Mouse (Mus musculus) embryo, embryonic 10 days (tissue): Measurements from ENCODE around the gene Elp6.

Source experiments
- DNase-seq: peaks from one replicate; pipeline ENCODE4 v3.0.0-alpha.2; 2015; ENCODE audit warnings: low spot score

The Elp6 gene

GRCm38 (mm10) chr9:110304969-110305651 lies at the start of gene Elp6:
Gene Elp6 (plus strand): TSS chr9:110305173.
- peak; percentile 97 for DNase-seq

- DNase-seq, result peak; percentile 88
Measured at GRCm38 (mm10) chr9:110255407-110256019, 49.5 kb upstream of the Elp6 start.

GRCm38 (mm10) chr9:110258646-110259045 lies 46.3 kb upstream of the Elp6 start:
- no peak for DNase-seq

GRCm38 (mm10) chr9:110259118-110259517 lies 45.9 kb upstream of the Elp6 start:
- no peak for DNase-seq

DNA sequence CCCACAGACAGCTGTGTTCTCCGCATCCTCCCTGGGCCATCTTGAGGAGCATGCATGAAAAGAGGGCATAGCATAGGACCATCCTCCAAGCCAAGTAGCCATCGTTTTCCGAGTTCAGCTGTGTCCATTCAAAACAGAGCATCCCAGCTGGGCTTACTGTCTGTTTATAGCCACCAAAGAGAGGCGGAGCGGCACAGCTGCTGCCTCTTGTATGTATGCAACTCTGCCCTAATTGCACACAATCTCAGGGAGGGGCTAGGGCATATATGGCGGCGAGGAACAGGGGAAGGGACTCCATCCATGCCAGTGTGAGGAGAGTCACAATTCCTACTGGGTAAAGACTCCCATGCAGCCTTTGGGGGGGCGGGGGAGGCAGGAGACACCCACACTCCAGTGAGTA lies 41.8 kb upstream of the Elp6 start:
- no peak for DNase-seq

- DNase-seq, result no peak
Measured at GRCm38 (mm10) chr9:110264991-110265390, 40.0 kb upstream of the Elp6 start.

- DNase-seq, result no peak
Measured at GRCm38 (mm10) chr9:110268416-110268815, 36.6 kb upstream of the Elp6 start.

- no peak for DNase-seq
Measured at GRCm38 (mm10) chr9:110272330-110272729, 32.6 kb upstream of the Elp6 start.

- no peak for DNase-seq
Measured at GRCm38 (mm10) chr9:110273507-110273906, 31.5 kb upstream of the Elp6 start.

DNA sequence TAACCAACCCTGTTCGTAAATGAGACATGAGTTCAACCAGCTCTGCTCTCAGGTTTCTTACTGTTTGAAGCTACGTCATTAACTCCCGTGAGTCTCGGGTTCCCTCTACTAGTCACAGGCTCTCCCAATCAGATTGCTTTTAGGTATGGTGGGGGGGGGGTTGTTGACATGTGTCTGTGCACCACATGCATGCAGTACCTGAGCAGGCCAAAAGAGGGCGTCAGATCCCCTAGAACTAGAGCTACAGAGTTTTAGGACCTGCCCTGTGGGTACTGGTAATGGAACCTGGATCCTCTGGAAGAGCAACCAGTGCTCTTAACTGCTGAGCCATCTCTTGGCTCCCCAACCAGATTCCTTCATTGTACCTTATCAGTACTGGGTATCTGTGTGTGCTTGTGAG lies 29.1 kb upstream of the Elp6 start:
- DNase-seq, result no peak

GRCm38 (mm10) chr9:110277431-110277881 lies 27.5 kb upstream of the Elp6 start:
- no peak for DNase-seq

- no peak for DNase-seq
Measured at GRCm38 (mm10) chr9:110284075-110284697, 20.8 kb upstream of the Elp6 start.

DNA sequence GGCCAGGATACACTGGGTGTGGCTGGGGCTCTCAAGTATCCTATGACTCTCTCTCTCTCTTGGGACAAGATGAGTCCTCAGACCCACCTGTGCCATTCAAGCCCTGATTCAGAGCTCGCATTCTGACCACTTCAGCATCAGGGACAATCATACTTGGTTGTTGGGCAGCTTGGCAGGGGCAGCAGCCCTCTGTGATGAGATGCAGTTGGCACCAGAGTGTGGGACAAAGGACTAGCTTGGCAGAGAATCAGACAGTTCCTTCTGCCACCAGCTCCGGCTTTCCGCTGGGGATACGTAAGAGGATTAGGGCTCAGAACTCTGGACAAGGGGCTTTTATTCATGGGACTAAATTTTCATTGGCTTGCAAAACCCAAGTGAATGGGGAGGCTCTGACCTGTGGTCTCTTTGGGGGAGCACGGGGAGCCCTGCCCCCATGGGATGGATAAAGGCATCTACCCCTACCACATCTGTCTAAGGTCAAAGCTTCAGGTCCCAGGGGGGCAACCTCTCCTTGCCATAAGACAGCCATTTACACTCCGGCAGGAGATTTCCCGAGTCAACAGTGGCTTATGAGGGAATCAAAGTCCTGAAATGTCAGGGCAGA lies 17.6 kb upstream of the Elp6 start:
- DNase-seq, result no peak

- no peak for DNase-seq
Measured at GRCm38 (mm10) chr9:110293254-110293718, 11.7 kb upstream of the Elp6 start.

GRCm38 (mm10) chr9:110293873-110294415 lies 11.0 kb upstream of the Elp6 start:
- no peak for DNase-seq

- no peak for DNase-seq
Measured at GRCm38 (mm10) chr9:110294786-110295185, 10.2 kb upstream of the Elp6 start.

- peak; percentile 91 for DNase-seq
Measured at GRCm38 (mm10) chr9:110296867-110297627, 7.9 kb upstream of the Elp6 start.

GRCm38 (mm10) chr9:110304516-110304915 lies 457 bp upstream of the Elp6 start:
- DNase-seq, result peak; percentile 76

DNA sequence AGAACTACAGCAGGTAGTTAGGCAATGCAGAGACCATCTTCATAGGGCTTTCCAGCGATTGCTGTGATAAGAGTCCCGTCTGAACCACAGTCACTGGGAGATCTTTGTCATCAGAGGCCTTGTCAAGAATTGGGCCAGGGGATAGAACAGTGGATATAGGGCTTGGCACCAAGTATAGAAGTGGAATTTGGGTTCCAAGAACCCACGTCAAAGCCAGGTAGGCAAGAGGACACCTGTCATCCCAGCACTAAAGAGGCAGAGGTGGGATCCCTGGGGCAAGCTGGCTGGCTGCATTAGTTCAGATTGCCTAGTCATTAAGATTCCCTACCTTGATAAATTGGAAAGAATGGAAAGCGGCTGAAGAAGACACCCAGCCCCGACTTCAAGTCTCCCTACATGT lies 1.4 kb downstream of the Elp6 start:
- DNase-seq, result no peak

DNA sequence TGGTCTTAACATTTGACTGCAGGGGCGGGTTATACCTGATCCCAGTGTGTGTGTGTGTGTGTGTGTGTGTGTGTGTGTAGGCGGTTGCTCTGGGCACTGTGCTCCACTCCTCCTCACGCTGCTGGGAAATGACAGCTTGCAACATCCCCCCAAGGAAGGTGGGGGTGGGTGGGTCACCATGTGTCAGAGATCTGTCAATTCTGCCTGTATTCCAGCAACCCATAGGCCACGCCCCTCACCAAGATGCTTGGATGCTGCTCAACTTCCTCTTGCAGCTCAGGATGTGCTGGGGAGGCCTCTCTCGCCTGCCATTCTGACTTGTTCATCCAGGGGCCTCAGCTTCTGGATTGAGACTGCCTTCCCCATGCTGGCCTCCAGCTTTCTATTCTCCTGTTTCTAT lies 9.7 kb downstream of the Elp6 start:
- DNase-seq, result no peak

- DNase-seq, result no peak
Measured at GRCm38 (mm10) chr9:110315410-110315809, 10.4 kb downstream of the Elp6 start.

GRCm38 (mm10) chr9:110315904-110316303 lies 10.9 kb downstream of the Elp6 start:
- no peak for DNase-seq
